Mouse (Mus musculus): ENCODE data around the gene Sash1. TPM values are rescaled to one million over a fixed set of nuclear protein-coding genes. Genes with fewer than 3 reads are reported as not detected.
A peak's percentile ranks its signal among the peaks of the same experiment; 100 is the strongest.

Sash1 gene
- total RNA-seq, 2 experiments from 2014 or later, result 60.0 to 64.3 TPM

DNA sequence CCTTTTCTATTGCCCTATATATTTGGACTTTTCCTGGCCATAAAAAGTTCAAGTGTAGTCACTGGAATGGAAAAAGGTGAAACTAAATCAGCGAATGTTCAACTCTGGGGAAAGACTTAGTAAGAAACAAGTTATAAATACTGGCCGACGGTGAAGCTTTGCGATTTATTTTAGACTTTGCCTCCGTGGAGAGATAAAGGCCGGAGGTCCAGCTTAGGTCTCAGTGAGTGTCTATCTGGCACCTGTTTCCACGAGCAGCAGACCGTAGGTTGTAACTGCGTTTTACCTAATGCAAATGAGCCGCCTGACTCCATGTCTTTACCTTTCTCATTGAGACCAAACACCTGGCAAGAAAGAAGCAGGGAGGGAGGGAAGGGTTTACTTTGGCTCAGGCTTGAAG is 77.5 kb downstream of the Sash1 start:
- DNase-seq (ENCODE audit: low spot score in 2 of 2), result no peak
- intact Hi-C loops (cut with DNase I), result no loop called here

DNA sequence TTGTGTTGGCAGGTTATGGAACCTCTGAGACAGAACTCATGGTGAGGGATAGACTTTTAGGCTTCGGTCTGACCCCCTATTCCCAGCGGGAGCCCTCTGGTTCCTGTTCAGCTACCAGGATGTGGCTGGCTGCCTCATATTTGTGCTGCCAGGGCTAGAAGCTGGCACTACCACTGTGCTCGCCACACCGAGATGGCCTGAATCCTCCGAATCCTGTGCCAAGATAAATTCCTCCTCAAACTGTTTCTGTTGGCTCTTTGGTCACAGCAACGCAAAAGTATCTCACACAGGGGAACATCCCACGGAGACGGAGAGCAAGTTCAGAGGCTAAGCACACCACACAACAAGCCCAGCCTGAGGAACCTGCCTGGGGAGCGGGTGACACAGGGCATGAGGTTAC is 78.3 kb downstream of the Sash1 start:
- intact Hi-C loops (cut with DNase I), result no loop called here
- no peak for DNase-seq (ENCODE audit: low spot score in 2 of 2)

DNA sequence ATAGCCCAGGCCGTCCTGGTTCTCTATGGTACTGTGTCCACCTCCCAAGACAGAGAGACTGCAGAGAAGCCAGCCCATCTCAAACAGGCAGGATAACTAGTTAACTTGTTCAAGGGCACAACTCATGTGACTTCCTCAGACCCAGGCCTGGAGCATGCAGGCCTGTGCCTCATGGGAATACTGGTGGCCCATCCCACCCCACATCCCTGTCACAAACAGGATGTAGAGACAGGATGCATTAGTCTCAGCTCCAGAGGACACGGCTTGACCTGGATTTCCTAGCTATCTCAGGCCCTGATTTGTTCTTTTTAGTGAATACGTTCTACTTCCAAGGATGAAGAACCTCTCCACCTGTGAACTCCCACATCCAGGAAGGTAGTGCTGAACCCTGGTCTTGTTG is 80.5 kb downstream of the Sash1 start:
- intact Hi-C loops (cut with DNase I), result no loop called here
- no peak for DNase-seq (ENCODE audit: low spot score in 2 of 2)

DNA sequence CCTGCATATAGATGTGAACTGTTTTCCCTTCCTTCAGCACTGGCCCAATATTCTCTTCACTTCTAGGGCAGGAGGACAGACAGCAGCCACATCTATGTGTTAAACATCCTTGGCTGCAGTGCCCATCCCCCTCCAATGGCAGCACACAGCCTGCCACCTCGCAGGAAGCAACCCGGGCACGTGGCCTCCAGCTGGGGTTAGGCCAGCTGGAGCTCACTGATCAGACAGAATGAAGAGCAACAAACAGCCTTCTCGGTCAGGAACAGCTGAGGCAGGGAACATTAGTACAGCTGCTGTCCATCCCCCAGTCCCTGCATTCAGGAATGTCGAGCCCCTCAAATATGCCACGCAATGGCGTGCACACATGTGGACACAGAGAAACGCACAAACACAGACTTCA is 81.6 kb downstream of the Sash1 start:
- intact Hi-C loops (cut with DNase I), result loop anchor here (5.0 kb wide), 1 partner anchor 83 kb away; the partner anchor contains the start of gene Sash1
- peak; percentile 40 to 48 for DNase-seq (ENCODE audit: low spot score in 2 of 2)

DNA sequence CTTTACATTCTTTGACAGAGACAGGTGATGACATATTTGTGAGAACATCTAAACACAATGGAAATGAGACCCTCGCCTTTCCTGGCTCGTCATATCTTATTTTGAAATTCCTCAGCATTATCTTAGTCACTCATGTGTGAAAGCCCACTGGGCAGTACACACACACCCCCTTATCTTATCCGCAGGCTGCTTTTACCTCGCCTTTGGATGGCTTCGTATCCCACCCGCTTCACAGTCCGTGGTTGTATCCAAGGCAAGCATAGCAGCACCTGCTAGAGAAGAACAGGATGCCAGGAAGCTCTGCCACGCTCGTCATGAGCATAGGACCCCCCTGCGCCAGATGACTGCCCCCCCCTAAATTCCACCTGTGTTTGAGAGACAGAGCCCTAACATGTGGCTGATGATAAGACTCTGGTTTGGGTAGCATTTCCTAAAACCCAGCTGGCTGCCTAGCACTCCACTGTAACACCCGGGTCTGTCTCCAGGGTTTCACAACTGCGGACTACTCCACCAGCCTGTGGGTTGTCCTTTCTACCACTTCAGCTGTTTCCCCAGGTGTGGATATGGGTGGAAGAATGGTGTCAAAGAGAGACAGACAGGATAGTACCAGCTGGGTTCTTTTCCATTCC is 84.0 kb downstream of the Sash1 start:
- intact Hi-C loops (cut with DNase I), result loop anchor here (5.0 kb wide), 1 partner anchor 85 kb away; the partner anchor contains the start of gene Sash1
- peak in 1 of 2 experiments; percentile 49 for DNase-seq (ENCODE audit: low spot score in 2 of 2)

DNA sequence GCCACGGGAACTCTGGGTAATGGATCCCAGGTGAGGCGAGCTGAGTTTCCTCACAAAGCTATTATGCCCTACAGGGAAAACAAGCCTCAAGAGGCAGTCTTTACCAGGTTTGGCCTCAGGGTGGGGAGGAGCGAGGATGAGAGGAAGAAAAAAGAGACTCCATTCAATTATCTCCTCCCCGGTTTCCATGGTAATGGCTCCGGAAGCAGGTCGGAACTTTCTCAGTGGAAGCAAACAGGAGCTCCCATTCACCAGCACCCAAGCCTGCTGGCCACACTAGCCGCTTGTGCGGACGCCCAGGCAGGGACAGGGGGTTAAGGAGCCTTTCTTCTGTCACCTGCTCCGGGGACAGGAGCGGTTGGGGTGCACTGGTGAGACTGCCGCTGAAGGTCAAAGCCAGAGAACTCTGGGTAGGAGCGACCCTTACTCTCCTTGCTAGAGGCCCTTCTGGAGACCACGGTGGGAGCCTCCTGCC is 84.7 kb downstream of the Sash1 start:
- DNase-seq (ENCODE audit: low spot score in 2 of 2), result peak; percentile 72 to 88
- intact Hi-C loops (cut with DNase I), result loop anchor here (5.0 kb wide), 1 partner anchor 86 kb away; the partner anchor contains the start of gene Sash1

DNA sequence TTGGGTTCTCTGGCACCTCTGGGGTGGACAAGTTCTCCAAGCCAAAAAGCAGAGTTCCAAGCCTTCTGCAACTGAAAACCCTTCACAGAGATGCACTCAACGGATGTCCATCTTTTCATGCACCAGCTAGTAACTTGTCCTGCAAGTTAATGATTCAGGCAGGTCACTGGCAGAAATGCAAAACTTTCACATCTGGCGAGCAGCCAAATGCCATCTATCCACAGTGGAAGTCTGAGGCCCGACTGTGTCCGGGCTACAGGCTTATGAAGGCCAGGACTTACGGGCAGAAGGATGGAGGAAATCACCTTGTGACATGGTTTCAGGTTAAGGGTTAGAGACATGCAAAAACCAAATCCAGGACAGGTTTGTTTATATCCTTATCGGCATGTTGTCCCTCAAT is 88.0 kb downstream of the Sash1 start:
- intact Hi-C loops (cut with DNase I), result loop anchor here (5.0 to 10.0 kb wide), 3 partner anchors 56 to 957 kb away; partner anchors contain the start of gene Samd5
- DNase-seq (ENCODE audit: low spot score in 2 of 2), result no peak

DNA sequence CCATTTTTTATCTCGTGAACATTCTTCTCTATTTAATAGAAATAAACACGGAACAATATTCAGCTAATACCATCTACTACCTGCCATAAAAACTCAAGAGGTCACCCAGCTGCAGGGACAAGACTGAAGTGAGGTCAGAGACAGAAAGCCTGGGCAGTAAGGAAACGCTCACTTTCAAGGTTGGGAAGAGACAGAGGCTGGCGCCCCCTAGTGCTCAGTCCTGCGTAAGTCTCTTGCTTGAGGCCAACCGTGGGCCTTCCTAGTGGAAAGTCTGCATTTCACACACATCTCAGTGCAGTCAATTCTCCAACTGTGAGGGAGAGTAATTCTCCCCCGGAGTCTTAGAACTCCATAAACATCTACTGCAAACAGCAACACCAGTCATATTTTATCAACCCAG is 90.5 kb downstream of the Sash1 start:
- intact Hi-C loops (cut with DNase I), result loop anchor here (5.0 to 10.0 kb wide), 3 partner anchors 53 to 959 kb away; partner anchors contain the start of gene Samd5
- DNase-seq (ENCODE audit: low spot score in 2 of 2), result peak; percentile 57 to 78

DNA sequence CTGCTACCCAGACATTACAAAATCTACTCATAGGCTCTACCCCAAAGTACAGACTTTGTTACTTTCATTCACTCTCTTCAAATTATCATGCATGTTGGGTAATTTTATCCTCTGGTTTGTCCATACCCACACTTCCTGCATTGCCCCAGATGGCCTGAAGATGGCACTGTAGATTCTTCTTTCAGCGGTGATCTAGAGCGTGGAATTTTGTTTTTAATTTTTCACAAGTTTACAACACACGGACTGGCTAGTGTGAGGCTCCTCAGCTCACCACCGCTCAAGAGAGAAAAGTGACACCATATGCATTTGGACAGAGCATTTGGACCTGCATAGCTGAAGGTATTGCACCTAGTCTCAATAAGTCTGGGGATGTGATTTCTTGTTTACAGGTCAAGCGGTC is 93.5 kb downstream of the Sash1 start:
- peak; percentile 83 to 85 for DNase-seq (ENCODE audit: low spot score in 2 of 2)
- intact Hi-C loops (cut with DNase I), result loop anchor here (10.0 kb wide), 2 partner anchors 882 to 962 kb away; partner anchors contain the start of gene Samd5

DNA sequence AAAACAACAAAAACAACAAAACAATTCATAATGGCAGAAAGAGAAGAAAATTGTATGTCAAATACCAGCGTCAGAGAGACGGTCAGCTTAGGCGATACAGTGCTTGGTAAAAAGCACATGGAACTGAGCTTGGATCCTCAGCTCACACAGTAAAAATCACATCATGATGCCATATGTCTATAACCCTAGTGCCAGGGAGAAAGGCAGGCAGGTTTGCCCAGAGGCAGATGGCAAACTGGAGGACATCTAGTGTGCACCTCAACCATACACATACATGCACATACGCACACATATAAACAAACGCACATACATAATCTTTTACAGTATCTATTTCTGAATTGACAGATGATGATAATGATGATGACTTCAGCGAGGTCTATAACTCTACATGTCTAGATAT is 96.8 kb downstream of the Sash1 start:
- no peak for DNase-seq (ENCODE audit: low spot score in 2 of 2)
- intact Hi-C loops (cut with DNase I), result no loop called here

DNA sequence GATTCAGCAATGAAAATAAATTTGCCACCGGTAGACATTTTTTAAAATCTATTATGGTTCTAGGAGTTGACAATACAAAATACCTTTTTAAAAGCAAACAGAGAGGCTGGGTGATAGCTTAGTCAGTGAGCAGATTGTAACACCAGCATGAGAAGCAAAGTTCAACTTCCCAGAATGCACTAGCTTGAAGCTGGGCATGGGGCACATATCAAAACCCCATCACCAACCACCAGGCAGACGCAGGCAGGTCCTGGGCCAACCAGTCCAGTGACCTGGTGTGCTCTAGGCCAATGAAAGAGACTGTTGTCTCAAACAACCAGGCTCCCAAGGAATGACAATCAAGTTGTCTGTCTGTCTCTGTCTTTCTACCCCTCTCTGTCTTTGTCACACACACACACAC is 98.6 kb downstream of the Sash1 start:
- no peak for DNase-seq (ENCODE audit: low spot score in 2 of 2)
- intact Hi-C loops (cut with DNase I), result no loop called here

DNA sequence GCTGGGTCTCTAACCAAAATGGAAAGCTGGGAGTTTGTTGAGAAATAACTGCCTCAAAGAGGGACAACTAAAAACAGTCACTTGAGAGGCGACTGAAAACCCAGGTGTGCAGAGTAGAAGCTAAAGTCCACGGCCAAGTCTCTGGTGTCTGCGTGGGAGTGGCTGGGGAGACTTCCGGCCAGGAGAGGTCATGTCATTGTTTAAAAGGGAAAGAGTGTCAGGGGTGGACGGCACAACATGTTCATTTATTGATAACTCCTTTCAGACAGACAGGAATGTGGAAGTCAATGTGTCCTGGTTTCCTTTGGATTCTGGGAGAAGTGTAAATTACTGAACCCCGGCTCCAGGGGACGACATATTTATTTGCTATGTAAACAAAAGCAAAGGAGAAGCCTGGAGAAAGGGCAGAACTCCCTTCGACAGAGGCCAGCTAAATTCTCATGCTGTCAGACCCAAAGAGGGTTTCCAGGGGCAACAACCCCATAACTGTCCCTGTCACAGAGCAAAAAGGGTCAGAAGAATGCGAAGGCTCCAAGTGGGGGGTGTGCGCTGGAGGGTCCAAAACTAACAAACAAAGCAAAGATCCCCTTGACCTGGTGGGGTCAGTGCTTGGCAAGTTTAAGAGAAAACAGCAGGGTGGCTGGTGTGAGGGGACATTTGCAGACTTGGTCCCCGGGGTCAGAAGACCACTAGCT is 100.3 kb downstream of the Sash1 start:
- no peak for DNase-seq (ENCODE audit: low spot score in 2 of 2)
- intact Hi-C loops (cut with DNase I), result no loop called here

DNA sequence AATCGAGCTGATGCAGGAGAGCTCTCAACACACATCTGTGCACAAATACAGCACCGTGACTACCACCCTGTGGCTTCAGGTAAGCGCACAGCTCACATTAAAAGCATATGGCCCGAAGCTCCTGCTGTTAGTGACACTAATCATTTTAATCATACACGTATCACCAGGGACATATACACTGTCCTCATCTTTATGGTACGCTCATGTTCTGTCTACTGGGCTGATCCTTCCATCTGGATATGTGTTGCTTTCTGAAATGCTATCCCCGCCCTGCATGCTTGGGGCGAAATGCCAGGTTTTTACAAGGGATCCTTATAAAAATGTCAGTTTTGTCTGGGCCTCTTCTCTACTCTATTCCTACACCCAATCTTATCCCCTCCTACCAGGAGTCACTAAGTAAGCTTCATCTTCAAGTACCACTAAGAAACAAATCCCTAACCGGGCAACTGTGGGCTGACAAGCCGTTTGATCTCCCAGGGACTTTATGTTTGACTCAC is 103.9 kb downstream of the Sash1 start:
- DNase-seq (ENCODE audit: low spot score in 2 of 2), result no peak
- intact Hi-C loops (cut with DNase I), result no loop called here

DNA sequence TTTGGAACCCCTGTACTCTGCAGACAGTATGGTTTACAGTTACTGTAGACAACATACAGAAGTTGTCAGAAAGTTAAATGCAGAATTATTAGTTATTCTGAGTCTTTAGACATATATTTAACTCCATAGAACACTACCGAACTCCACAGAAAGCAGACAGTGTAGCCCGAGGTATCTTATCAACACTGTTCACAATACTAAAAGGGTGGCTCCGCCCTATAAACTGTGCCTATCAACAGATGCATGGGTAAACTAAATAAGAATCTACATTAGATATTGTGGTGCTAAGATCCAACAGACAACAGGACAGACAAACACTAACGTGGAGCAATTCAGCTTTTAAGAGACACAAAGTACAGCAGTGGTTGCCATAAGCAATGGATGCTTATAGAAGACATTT is 106.0 kb downstream of the Sash1 start:
- DNase-seq (ENCODE audit: low spot score in 2 of 2), result no peak
- intact Hi-C loops (cut with DNase I), result no loop called here

DNA sequence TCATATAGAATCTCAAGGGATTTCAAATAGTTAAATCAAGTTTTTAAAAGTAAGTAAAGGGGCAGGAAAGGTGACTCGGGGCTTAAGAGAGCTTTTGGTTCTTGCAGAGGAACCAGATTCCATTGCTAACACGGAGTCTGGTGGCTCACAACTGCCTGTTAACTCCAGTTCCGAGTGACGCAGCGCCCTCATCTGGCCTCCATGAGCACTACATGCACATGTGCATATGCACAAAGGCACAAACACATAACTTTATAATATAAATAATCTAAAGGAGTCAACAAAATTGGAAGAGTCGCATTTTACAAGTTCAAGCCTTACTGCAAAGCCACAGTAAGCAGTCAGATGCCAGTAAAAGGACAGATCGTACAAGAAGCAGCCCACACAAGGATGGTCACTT is 107.0 kb downstream of the Sash1 start:
- intact Hi-C loops (cut with DNase I), result no loop called here
- no peak for DNase-seq (ENCODE audit: low spot score in 2 of 2)

DNA sequence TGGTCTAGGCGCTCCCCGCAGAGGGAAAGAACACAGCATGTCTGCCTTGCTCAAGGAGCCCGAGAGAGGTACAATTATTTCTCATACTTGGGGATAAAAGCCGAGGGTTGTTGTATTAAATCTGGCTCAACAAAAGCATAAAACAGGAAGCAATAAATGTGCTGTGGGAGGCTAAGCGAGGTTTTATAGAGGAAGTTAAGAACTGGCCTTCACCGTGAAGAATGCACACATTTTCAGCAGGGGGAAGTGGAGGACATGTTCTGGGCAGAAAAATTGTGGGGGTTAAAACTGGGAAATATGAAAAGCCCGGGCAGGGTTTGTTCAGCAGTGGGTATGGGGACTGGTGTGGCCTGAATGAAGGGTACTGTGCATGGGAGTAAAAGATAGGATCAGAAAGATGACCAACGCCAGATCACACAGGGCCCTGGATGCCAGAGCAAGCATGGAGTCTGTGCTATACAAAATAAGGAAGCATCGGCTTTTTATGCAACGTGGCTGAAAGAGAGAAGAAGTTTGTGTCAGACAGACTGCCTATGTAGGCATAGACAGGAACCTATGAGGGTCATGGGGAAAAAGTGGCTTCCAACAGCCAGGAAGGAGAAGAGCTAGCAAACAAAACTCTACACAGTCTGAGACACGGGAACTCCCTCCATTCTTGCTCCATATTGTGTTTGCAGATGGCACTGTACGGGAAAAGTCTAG is 108.2 kb downstream of the Sash1 start:
- intact Hi-C loops (cut with DNase I), result no loop called here
- DNase-seq (ENCODE audit: low spot score in 2 of 2), result no peak

DNA sequence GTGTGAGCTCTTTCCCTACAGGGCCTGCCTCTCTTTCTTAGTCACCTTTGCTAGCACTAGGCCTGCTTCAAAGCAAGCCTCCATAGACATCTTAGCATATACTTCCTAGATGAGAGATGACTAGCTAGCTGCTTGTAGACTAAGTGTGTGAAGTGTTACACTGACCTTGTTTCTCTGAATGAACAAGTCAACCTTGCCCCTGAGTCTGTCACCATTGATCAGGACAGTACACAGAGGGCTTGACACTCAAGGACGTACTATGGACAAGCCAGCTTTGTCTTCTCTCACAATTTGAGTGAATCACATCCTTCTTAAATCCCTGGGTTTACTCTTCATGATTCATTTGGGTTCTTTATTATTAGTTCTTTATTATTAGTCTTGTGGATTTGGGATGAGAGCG is 109.1 kb downstream of the Sash1 start:
- intact Hi-C loops (cut with DNase I), result no loop called here
- no peak for DNase-seq (ENCODE audit: low spot score in 2 of 2)

DNA sequence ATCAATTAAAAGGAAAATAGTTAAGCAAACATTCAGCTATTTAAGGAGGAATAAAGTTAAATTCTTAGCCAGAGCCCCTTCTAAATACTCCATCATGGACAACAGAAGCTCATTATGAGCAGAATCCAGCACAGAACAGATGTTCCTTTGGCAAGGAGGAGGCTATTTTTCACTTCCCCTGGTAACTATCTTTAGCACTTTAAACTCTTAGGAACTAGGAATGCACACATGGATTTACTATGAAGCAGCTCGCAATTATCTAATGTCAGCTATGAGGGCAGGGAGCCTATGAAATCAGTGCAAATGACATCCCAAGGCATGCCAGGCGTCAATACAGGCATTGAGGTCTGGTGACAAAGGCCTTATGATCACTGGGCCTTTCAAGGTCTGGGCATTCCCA is 110.1 kb downstream of the Sash1 start:
- intact Hi-C loops (cut with DNase I), result no loop called here
- no peak for DNase-seq (ENCODE audit: low spot score in 2 of 2)

DNA sequence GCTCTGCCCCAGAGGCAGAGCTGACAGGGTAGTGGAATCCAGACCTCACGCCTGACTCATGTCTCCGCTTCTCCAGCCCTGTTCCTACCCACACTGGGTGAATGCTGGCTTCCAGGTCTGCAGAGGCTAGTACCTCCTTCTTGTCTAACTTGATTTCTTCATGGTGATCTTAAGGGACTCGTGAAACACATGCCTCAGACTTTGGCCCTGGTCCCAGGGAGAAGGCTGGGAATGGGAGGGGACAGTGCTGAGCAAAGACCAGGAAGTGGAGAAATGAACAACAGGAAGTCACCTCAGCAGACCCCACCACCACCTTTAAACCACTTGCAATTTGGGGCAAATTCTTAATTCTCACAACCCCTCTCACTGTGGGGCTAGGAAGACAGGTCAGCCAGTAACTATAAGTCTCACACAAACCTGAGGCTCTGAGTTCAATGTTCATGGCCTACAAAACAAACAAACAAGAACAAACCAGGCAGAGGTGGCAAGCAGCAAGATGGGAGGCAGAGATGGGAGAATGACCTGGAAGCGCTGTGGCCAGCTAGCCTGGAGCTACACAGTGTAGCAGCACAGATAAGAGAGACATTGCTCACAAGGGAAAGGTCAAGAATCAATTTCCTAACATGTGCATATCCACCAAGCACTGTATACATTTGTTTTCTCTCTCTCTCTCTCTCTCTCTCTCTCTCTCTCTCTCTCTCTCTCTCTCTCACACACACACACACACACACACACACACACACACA is 113.2 kb downstream of the Sash1 start:
- DNase-seq (ENCODE audit: low spot score in 2 of 2), result no peak
- intact Hi-C loops (cut with DNase I), result no loop called here

Data from left cerebral cortex, postnatal 14 days (tissue).